Mouse (Mus musculus) layer of hippocampus, adult 18-20 months (tissue): Measurements from ENCODE around the gene Myd88. TPM values are rescaled to one million over a fixed set of nuclear protein-coding genes. Genes with fewer than 3 reads are reported as not detected.
"Not testable (repeated sequence)": the region's sequence is repeated elsewhere in the genome, so short reads cannot be mapped to it uniquely, and the experiment has no call there.

Experiments
- DNase-seq, 2 experiments: peaks; one replicate each; pipeline ENCODE4 v3.0.0; 2022; ENCODE audit warnings: low spot score in 2 of 2
- long read RNA-seq: library from polyadenylated mRNA; stranded (forward); transcript quantifications from one replicate; pipeline ENCODE4 v2.0.0, GENCODE M21; 2021
- total RNA-seq, 2 experiments: library from RNA; stranded (reverse); gene quantifications; 2 replicates each; pipeline ENCODE4 v1.2.3; 2021

Gene Myd88
- total RNA-seq = 1 to 10 TPM; 5.9 to 6.7 TPM
- long read RNA-seq, partial matches to known transcripts = 1 of 4 reads
- long read RNA-seq, other reads (novel, unspliced or antisense) = 0 of 4 reads

- peak; percentile 94 to 97 for DNase-seq
Measured at GRCm38 (mm10) chr9:119340909-119341816, at the start of gene Myd88. TSS of gene Myd88 (minus strand) at chr9:119341411.

GRCm38 (mm10) chr9:119390214-119390613 lies 49.0 kb upstream of the Myd88 start:
- DNase-seq = no peak

DNA sequence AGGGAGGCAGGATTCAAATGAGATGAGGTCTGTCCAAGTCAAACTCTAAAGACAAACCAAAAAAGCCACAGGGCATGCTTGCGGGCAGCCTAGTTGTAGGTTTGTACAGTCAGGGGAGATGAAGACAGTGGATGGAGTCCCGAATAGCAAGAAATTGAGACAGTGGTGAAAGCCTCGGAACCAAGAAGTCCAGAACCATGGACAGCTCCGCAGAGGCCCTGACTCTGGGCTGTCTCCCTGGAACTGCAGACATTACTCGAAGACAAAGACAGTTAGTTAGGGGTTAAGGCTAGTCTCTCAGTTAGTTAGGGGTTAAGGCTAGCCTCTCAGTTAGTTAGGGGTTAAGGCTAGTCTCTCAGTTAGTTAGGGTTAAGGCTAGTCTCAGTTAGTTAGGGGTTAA lies 47.7 kb upstream of the Myd88 start:
- no peak for DNase-seq

GRCm38 (mm10) chr9:119382603-119383002 lies 41.4 kb upstream of the Myd88 start:
- peak; percentile 39 to 40 for DNase-seq

DNA sequence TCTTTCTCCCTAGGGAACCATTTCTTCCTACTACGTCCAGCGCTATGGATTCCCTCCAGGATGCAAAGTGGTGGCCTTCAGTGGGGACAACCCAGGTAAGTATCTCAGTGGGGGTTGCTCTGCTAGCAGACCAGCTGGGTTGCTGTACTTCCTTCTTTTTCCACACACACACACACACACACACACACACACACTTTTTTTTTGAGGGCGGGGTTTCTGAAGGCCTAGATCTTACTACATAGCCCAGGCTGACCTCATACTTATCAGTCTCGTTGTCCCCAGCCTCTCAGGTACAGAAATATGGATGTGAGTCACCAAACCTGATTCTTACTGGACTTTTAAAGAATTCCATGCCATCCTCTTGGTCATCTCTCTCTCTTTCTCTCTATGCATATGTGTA lies 37.0 kb upstream of the Myd88 start:
- no peak for DNase-seq

DNA sequence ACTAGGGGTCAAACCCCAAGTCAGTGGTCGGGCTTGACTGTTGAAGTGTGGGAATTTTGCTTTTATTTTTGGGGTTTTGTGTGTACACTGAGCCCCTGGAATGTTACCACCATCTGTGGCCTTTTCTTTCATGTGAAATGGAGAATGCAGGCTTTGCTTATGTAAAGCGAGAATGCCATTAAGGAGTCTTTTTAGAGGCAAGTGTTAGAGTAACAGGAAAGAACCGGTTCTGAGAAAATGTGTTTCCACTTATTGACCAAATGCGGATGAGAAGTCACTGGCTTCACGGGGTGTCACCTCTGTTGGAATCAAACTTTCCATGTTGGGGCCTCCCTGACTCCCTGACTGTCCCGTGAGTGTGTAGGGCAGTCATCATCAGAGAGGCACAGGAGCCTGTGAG lies 34.3 kb upstream of the Myd88 start:
- no peak for DNase-seq

GRCm38 (mm10) chr9:119375008-119375407 lies 33.8 kb upstream of the Myd88 start:
- no peak for DNase-seq

DNA sequence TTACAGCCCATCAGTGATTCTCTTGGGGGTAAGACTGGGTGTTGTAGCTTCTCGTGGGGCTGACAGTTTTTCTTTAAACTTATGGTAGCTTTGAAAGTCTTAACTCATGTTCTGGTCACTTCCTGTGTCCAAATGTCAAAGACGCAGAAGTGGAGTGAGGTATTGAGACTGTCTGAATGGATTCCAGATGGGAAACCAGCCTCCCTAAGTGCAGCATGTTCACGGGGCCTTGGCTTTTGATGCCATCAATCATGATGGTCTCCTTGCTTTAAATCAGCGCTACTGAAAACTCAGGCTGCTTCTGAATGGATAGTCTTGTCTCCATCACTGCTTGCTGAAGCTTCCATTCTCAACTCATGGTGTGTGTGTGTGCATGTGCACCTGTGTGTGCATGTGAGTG lies 30.0 kb upstream of the Myd88 start:
- no peak for DNase-seq

GRCm38 (mm10) chr9:119370770-119371169 lies 29.6 kb upstream of the Myd88 start:
- not testable (repeated sequence) for DNase-seq

- DNase-seq = no peak
Measured at GRCm38 (mm10) chr9:119368367-119368766, 27.2 kb upstream of the Myd88 start.

DNA sequence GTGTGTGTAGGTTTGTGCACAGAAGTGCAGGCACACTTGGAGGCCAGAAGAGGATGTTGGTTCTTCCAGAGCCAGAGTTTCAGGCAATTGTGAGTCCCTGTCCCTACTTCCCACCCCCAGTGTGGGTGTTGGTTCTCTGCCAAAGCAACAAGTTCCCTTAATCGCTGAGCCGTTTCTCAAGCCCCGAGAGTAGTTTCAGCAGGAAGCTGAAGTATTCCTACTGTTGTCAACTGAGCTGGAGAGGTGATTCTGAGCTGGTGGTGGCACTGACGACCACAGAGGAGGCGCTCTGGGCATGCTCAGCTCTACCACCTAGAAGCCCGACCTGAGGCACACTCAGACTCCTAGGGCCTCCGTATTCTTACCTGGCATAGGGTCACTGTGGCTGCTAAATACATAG lies 24.1 kb upstream of the Myd88 start, which contains the start of gene Slc22a14:
Gene Slc22a14, minus strand, starts transcription at position 270 of the 400 bp plus-strand sequence.
- no peak for DNase-seq

DNA sequence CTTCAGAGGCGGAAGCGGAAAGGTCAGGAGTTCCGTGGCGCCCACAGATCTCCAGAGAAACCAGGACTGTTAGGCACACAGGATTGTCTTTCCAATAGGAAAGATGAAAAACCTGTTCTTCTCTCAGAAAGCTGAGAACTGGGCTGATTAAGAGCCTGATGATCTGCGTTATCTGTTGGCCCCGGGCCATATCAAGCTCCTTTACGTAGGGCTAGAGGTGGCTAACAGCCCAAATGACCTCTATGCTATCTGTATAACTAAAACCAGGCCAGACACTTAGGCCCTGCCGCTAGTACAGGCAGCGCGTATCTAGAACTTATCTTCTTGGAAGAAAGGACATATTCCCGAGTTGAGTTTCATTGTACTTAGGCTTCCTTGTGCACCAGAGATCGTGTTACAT lies 22.0 kb upstream of the Myd88 start:
- no peak for DNase-seq

DNA sequence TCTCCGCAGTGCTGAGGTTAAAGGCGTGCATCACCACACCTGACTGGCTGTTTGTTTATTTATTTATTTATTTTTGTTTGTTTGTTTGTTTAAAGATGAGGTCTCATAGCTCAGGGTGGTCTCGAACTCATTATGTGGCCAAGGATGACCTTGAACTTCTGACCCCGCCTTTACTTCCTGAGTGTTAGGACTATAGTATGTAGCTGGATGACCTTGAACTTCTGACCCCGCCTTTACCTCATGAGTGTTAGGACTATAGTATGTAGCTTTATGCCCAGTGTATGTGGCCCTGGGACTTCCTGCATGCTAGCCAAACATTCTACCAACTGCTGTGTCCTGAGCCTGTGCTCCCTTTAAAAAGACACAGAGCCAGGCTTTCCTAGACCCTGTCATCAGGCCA lies 20.2 kb upstream of the Myd88 start:
- DNase-seq = no peak

DNA sequence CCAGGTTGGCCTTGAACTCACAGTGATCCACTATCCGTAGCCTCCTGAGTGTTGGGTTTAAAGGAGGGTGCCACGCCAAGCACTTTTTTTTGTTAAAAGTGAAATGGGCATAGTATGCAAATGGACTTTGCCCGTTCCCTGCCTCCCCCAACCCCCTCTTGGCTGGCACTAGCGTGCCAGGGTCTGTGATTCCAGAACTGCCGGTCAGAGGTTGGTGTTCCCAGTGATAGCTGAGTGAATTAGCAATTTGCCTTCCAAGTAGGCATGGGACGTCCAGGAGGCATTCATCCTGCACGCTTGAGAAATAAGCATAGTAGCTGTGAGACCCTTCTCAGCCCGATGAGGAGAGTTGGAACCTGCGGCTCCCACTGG lies 16.8 kb upstream of the Myd88 start:
- no peak for DNase-seq

DNA sequence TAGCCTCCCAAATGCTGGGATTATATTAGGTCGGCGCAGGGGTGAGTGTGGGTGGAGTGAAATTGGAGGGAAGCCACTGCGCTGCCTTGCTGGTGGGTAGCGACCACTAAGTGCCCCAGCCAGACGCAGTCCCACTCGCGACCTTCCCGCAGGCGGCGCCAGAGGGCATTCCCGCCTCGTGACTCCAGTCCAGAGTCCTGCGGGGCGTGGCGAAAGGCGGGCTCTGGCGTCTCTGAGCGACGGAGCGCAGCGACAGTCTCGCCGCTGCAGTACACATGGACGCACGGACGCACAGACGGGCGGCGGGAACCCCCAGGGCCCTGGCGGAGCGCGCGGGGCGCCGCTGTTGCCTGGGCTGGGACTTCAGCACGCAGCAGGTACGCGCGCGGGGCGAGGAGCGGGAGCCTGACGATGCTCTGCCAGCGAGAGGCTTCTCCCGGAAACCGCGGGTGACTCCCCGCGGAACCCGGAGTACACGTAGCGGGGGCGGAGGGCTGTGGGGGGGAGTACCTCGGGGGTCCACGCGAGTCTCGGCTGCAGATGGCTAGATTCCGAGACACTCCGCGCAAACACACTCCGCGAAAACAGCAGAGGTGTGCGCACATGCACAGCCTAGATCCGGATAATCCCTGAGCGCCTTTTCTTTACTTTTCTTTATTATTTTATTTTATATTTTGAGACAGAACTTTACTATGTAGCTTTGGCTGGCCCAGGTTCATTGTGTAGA lies 16.3 kb upstream of the Myd88 start, which contains the start of gene Xylb:
Gene Xylb, plus strand, starts transcription at position 51 of the 727 bp plus-strand sequence.
- DNase-seq = peak; percentile 80 to 92

GRCm38 (mm10) chr9:119355943-119356342 lies 14.7 kb upstream of the Myd88 start:
- DNase-seq = no peak

GRCm38 (mm10) chr9:119353926-119354325 lies 12.7 kb upstream of the Myd88 start:
- no peak for DNase-seq

- DNase-seq = peak in 1 of 2 experiments; percentile 67
Measured at GRCm38 (mm10) chr9:119352060-119352459, 10.8 kb upstream of the Myd88 start.

GRCm38 (mm10) chr9:119350947-119351705 lies 9.9 kb upstream of the Myd88 start:
- no peak for DNase-seq

DNA sequence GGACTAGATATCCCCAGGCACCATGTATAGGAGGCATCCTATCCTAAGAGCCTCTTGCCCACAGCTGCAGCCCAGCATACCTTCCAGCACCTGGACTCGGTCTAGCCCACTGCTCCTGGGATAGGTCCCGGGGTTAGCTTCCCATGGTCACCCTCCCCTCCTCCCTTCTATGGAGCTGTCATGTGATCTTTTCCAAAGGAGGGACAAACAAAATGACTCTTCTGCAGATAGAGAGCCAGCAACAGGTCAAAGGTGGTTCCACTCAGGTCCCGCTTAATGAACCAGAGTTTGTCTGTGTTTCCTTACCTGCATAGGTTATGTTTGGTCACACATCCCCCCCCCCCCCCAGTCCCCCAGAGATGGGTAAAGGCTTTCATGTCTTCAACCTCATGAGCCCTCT lies 9.3 kb upstream of the Myd88 start:
- DNase-seq = no peak

GRCm38 (mm10) chr9:119346376-119346775 lies 5.2 kb upstream of the Myd88 start:
- no peak for DNase-seq
